21 mouse cellular contexts compared by ENCODE assay signal in genomic region chrX:118112582-118112981, GRCm38 (mm10).
DNase-seq lines count a peak whose midpoint lies in the region; TF ChIP-seq lines count a peak whose summit lies in the region.
"Had no signal": no experiment of that assay in that cellular context is flagged by ENCODE, and none has a peak within 500 bp of the region (broad histone marks: within the 10 kb centered on the region; RNA-seq: fewer than 3 reads in every experiment).

No protein-coding gene starts in this region.

- H3K36me3 ChIP-seq in MEL (ENCODE audit: control insufficient read depth in 1 of 2, insufficient read depth in 2 of 2, low read length in 2 of 2), result 0 out of 4 replicates have a peak, but pooled peaks cover 0 to 2% of the 10 kb centered on the region in 2 experiments
- H3K36me3 ChIP-seq: G1E had no signal

- TF ChIP-seq EP300 in MEL (IDR thresholded peaks at IDR 0.05; ENCODE audit: low read depth in 1 of 2, low read length in 2 of 2), result peak; percentile 55 to 88; a peak in 3 of 4 replicates

- peak; percentile 69 for DNase-seq in 416B (ENCODE audit: low read depth)
- peak; percentile 84 for DNase-seq in MEL (ENCODE audit: low read depth, low spot score)
- peak; percentile 22 for DNase-seq in MEL-GATA-1-ER (ENCODE audit: extremely low read depth, low read depth)
- DNase-seq in layer of hippocampus, postnatal 25 days (ENCODE audit: extremely low spot score in 1 of 2, low spot score in 1 of 2), result no peak
- DNase-seq in adrenal gland, adult 8-10 months, result no peak
- DNase-seq in layer of hippocampus, adult 9-11 months, result no peak
- DNase-seq: adrenal gland, adult 2 months; adrenal gland, postnatal 10 days; adrenal gland, postnatal 14 days; adrenal gland, postnatal 25 days; adrenal gland, postnatal 36 days; B cell, adult 2 months; cerebellum, adult 11 months; cerebellum, adult 11-12 months; cerebellum, adult 18-20 months; cerebellum, adult 2 months; cerebellum, adult 8-10 months; cerebellum, adult 9-10 months; cerebellum, adult 9-11 months had no signal

- no peaks in the 10 kb centered on the region for H3K27me3 ChIP-seq in MEL (ENCODE audit: control insufficient read depth in 1 of 2, insufficient read depth in 2 of 2, low read length in 2 of 2)
- H3K27me3 ChIP-seq: CH12.LX had no signal

- TF ChIP-seq CTCF in MEL (IDR thresholded peaks at IDR 0.05 in 2 of 3, conservative IDR thresholded peaks at IDR 0.05 in 1 of 3; ENCODE audit: control insufficient read depth in 1 of 3, insufficient read depth in 1 of 3, low read depth in 2 of 3, low read length in 3 of 3, poor library complexity in 1 of 3, severe bottlenecking in 1 of 3), result no peak

- no peak overlapping the region for H3K27ac ChIP-seq in MEL (ENCODE audit: control insufficient read depth, low read depth, low read length)

- no peak overlapping the region for H3K9ac ChIP-seq in MEL (ENCODE audit: control insufficient read depth, low read depth, low read length, poor library complexity, severe bottlenecking)

- no peaks in the 10 kb centered on the region for H3K79me2 ChIP-seq in MEL (ENCODE audit: control insufficient read depth, insufficient read depth, low read length, poor library complexity)

- TF ChIP-seq POLR2A in MEL (IDR thresholded peaks at IDR 0.05; ENCODE audit: control insufficient read depth in 1 of 2, insufficient read depth in 1 of 2, low read depth in 1 of 2, low read length in 2 of 2, poor library complexity in 1 of 2), result no peak

- no peak for TF ChIP-seq RAD21 in MEL (IDR thresholded peaks at IDR 0.05; ENCODE audit: low read depth, low read length)

- no peaks in the 10 kb centered on the region for H3K4me1 ChIP-seq in MEL (ENCODE audit: control insufficient read depth in 1 of 2, insufficient read depth in 2 of 2, low read length in 2 of 2)

- no peak overlapping the region for H3K4me3 ChIP-seq in MEL (ENCODE audit: control insufficient read depth in 1 of 2, insufficient read depth in 1 of 2, low read depth in 2 of 2, low read length in 2 of 2)

- no peaks in the 10 kb centered on the region for H3K9me3 ChIP-seq in MEL (replicated peaks; ENCODE audit: insufficient read depth, low read length)
- H3K9me3 ChIP-seq: G1E had no signal

TF ChIP-seq in MEL, 35 proteins besides CTCF, POLR2A, EP300 and RAD21:
- TF ChIP-seq MAZ (IDR thresholded peaks at IDR 0.05; ENCODE audit: low read depth, low read length) (no peak), KAT2A (conservative IDR thresholded peaks at IDR 0.05; ENCODE audit: low read depth, low read length) (no peak), SMC3 (IDR thresholded peaks at IDR 0.05; ENCODE audit: low read depth, low read length) (no peak), GABPA (IDR thresholded peaks at IDR 0.05; ENCODE audit: low read depth, low read length) (no peak), ETS1 (IDR thresholded peaks at IDR 0.05; ENCODE audit: low read depth, low read length) (peak; percentile 82), POLR2AphosphoS2 (IDR thresholded peaks at IDR 0.05; ENCODE audit: low read length) (no peak), MYB (IDR thresholded peaks at IDR 0.05; ENCODE audit: low read depth, low read length) (no peak), TBP (IDR thresholded peaks at IDR 0.05; ENCODE audit: low read depth, low read length) (no peak), MXI1 (IDR thresholded peaks at IDR 0.05; ENCODE audit: low read depth, low read length) (no peak), USF1 (IDR thresholded peaks at IDR 0.05; ENCODE audit: low read depth, low read length) (no peak), SIN3A (IDR thresholded peaks at IDR 0.05; ENCODE audit: low read length) (no peak), MAFK (IDR thresholded peaks at IDR 0.05; ENCODE audit: borderline replicate concordance, low read depth, low read length) (no peak; the same call in 1 of the 2 replicates), MAX (IDR thresholded peaks at IDR 0.05; ENCODE audit: low read length) (no peak), MYC (IDR thresholded peaks at IDR 0.05; ENCODE audit: low read depth, low read length) (no peak), POLR2AphosphoS5 (IDR thresholded peaks at IDR 0.05; ENCODE audit: borderline replicate concordance, low read depth, low read length) (no peak), UBTF (IDR thresholded peaks at IDR 0.05; ENCODE audit: borderline replicate concordance, insufficient read depth, low read depth, low read length) (no peak), GATA1 (IDR thresholded peaks at IDR 0.05; ENCODE audit: low read depth, low read length) (peak; percentile 68), USF2 (IDR thresholded peaks at IDR 0.05; ENCODE audit: borderline replicate concordance in 1 of 2, insufficient read depth in 1 of 2, low read depth in 1 of 2, low read length in 2 of 2) (no peak), HCFC1 (IDR thresholded peaks at IDR 0.05; ENCODE audit: low read depth, low read length) (no peak), NELFE (IDR thresholded peaks at IDR 0.05; ENCODE audit: low read depth, low read length) (no peak), ZNF384 (IDR thresholded peaks at IDR 0.05; ENCODE audit: low read depth, low read length) (no peak), CHD2 (IDR thresholded peaks at IDR 0.05; ENCODE audit: low read length) (no peak), ZC3H11A (IDR thresholded peaks at IDR 0.05; ENCODE audit: low read depth, low read length) (0 out of 2 replicates have a peak, but pooled peaks have one; percentile 9), ELF1 (IDR thresholded peaks at IDR 0.05; ENCODE audit: low read depth, low read length) (no peak), ZKSCAN1 (IDR thresholded peaks at IDR 0.05; ENCODE audit: low read depth, low read length) (no peak), CHD1 (IDR thresholded peaks at IDR 0.05; ENCODE audit: low read depth, low read length) (no peak), TCF12 (IDR thresholded peaks at IDR 0.05; ENCODE audit: low read depth, low read length) (no peak), RCOR1 (IDR thresholded peaks at IDR 0.05; ENCODE audit: low read depth, low read length) (peak; percentile 73), TAL1 (IDR thresholded peaks at IDR 0.05; ENCODE audit: low read length) (no peak), NRF1 (IDR thresholded peaks at IDR 0.05; ENCODE audit: insufficient read depth, low read depth, low read length, poor library complexity, severe bottlenecking) (no peak), JUND (IDR thresholded peaks at IDR 0.05; ENCODE audit: low read depth, low read length) (no peak)

Comparison
In these comparisons a context has a peak if more than half of its experiments do, and no peak if none do; other contexts are left out.
1. DNase-seq: peak in 416B (single experiment), MEL (single experiment) and MEL-GATA-1-ER (single experiment); none in layer of hippocampus, postnatal 25 days (0 of 2), adrenal gland, adult 8-10 months (single experiment) and layer of hippocampus, adult 9-11 months (single experiment).